Mouse (Mus musculus): ENCODE measurements around the gene Speer4b.

- TF ChIP-seq CTCF (IDR thresholded peaks at IDR 0.05; ENCODE audit: extremely low read depth, insufficient read depth, low read length) (no peak), POLR2A (IDR thresholded peaks at IDR 0.05; ENCODE audit: extremely low read depth, insufficient read depth, low read length) (no peak)
These were observed 19.5 kb downstream of the Speer4b start for GRCm38 (mm10) chr5:27481706-27482105.

All from cortical plate, adult 2 months (tissue).